Mouse (Mus musculus) CD4-positive, CD25-positive, alpha-beta regulatory T cell, adult 4 months (primary cell): Measurements from ENCODE around the gene Mfsd13b. TPM values are rescaled to one million over a fixed set of nuclear protein-coding genes. Genes with fewer than 3 reads are reported as not detected.

Experiments used
- ATAC-seq: one replicate; pipeline ENCODE4 v1.8.0; 2017
- polyA plus RNA-seq, 2 experiments: library from polyadenylated mRNA; unstranded; fragments of 100-300 nt; shearing (Covaris generic); gene quantifications; one replicate each; pipeline ENCODE4 v1.2.1; 2017

The Mfsd13b gene
- polyA plus RNA-seq, 2 experiments from 2014 or later: not detected

DNA sequence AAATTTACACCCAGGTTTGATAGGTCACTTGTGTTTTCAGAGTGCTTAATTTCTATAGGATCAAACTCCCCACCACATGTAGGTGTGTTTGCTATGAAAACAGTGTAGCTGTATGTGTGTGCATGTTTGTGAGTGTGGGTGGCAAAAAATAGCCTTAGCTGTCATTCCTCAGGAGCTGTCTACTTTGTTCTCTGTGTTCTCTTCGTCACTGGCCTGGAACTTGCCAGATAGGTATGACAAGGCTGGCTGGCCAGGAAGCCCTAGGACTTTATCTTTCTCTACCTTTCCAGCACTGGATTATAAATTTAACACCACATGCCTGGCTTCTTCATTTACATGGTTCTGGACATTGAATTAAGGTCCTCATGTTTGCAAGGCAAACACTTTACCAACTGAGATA is 61.9 kb downstream of the Mfsd13b start:
- no peak for ATAC-seq

DNA sequence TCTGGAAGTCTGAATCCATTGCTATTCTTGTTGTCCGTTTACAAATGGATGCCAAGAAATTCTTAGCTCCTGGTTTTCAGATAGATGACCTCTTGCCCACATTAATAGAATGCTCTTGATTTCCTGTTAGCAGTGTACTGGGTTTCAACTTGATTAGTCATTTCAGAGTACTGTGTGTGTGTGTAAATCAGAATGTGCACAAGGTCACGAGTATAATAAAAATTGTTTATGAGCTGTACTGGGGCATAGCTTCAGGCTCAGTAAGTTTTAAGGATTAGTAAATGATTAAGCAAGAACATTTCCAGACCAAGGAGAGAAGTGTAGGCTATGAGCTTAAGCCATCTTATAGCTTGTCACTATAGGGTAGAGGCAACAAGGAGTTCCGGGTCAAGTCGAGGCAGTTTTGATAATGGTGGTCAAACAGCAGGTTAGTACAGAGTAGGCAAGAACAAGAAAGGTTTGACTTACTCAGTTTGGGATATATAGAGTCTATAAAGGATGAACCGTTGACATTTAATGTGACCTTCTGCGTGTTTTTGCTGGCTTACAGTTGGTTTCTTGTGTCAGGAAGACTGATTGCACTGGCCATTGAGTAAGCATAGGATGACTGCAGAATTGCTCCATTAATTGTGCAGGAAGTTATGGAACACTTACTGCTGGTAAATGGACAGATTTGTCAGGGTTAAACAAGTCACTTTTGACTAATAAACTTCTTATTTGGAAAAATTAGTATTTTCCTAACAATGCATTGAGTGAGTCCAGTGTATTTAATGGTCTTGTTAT is 63.6 kb downstream of the Mfsd13b start:
- ATAC-seq: no peak

DNA sequence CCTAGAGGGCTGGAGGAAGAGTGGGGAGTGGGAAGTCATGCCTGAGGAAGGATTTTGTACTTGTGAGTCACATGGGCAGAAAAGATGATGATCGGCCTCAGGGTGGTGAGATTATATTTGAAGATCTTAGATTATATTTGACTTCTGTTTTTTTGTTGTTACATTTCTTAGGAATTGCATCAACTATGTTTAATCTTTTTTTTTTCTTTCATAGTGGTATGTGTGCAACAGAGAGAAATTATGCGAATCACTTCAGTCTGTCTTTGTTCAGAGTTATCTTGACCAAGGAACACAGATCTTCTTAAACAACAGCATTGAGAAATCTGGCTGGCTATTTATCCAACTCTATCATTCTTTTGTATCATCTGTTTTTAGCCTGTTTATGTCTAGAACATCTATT is 65.3 kb downstream of the Mfsd13b start:
- no peak for ATAC-seq

DNA sequence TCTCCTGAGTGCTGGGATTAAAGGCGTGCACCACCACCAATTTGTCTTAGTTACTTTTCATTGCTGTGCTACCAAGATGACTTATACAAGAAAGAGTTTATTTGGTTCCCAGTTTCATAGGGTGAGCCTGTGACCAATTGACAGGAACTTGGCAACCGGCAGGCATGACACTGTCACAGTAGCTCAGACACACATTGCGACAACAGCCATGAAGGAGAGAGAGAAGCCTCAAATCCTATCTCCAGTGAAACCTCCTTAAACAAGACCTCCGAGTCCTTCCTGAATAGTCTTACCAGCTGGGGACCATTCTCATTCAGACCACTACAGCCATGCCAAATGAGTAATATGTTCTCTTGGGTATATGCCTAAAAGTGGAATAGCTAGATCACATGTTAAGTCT is 70.8 kb downstream of the Mfsd13b start:
- no peak for ATAC-seq

DNA sequence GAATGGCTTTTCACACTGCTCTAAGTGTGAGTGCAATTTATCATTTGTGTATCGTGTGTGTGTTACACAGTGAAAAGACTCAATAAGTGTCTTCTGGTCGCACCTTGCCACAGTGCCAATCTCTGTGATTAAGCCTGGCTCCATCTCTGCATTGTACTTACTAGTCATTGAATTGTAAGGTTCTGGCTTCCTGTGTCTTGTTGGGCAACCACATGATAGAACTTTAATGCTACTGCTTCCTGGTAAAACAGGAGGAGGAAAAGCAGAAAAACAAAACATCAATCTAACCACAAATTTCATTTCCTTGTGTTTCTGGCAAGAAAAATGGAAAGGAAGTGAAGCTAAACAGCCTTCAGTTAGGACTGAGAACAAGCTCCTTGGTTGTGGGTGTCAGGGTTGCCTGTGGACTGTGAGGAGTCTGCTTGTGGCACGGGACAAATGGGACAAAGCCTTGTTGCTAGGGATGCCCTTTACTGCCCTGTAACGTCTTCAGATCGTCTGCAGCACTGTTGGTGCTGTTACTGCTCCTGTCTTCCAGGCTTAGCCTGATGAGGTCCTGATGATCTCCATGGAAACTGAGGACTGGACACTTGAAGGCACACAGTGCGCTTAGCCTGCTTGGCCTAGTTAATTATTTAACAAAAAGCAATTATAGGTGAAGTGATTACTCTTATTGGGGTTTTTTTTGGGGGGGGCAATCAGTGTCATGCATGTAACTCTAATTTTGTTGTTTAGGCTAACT is 77.3 kb downstream of the Mfsd13b start:
- ATAC-seq: peak; percentile 72

DNA sequence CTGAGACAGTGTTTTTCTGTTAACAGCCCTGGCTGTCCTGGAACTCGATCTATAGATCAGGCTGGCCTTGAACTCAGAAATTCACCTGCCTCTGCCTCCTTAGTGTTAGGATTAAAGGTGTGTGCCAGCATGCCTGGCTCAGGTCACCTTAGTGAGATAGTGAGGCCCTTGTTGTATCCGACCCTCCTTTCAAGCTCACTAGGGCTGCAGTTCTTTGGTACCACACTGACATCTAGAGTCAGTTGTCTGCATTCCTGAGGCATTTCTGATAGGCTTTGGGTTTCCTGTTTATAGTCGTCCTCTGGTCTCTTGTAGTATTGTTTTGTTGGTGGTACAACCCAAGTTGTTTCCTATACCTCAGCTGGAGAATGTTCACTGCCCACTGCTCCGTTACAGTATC is 82.0 kb downstream of the Mfsd13b start:
- ATAC-seq: peak; percentile 57

Other genes starting within 250 kb of the Mfsd13b start
- gene Vwa3a, start 243.2 kb upstream of the Mfsd13b start, polyA plus RNA-seq: not detected
- not detected for gene Gm5737, start 170.1 kb upstream of the Mfsd13b start, polyA plus RNA-seq
- gene Eef2k, start 139.7 kb upstream of the Mfsd13b start, polyA plus RNA-seq: 1 to 10 TPM; 5.6 to 6.0 TPM
- gene Polr3e, start 64.8 kb upstream of the Mfsd13b start, polyA plus RNA-seq: 10 to 100 TPM in 1 of 2 experiments, 1 to 10 TPM in 1; 8.1 to 15.8 TPM
- gene Cdr2, start 197 bp upstream of the Mfsd13b start, polyA plus RNA-seq: 1 to 10 TPM in 1 of 2 experiments, under 1 TPM in 1; 0.43 to 1.6 TPM
- 1 to 10 TPM; 3.6 to 4.6 TPM for gene Mettl9, start 51.9 kb downstream of the Mfsd13b start, polyA plus RNA-seq
- gene Igsf6, start 92.1 kb downstream of the Mfsd13b start, polyA plus RNA-seq: 1 to 10 TPM in 1 of 2 experiments, not detected in 1; 1.6 TPM
- gene Otoa, start 99.1 kb downstream of the Mfsd13b start, polyA plus RNA-seq: not detected